In genomic region chr13:25018316-25018715, GRCm38 (mm10) we compare ENCODE assay signal across 10 mouse cellular contexts. TPM values are rescaled to one million over a fixed set of nuclear protein-coding genes. Genes with fewer than 3 reads are reported as not detected.
A peak's percentile ranks its signal among the peaks of the same experiment; 100 is the strongest.
DNase-seq lines count a peak whose midpoint lies in the region; ATAC-seq and TF ChIP-seq lines count a peak whose summit lies in the region.
"Had no signal": no experiment of that assay in that cellular context is flagged by ENCODE, and none has a peak within 500 bp of the region (broad histone marks: within the 10 kb centered on the region; RNA-seq: fewer than 3 reads in every experiment).

No protein-coding gene starts in this region.

- H3ac ChIP-seq in myocyte (ENCODE audit: control insufficient read depth, insufficient read length): no peak overlapping the region

- no peak overlapping the region for H3K4me3 ChIP-seq in heart, embryonic 10.5 days
- H3K4me3 ChIP-seq in lung, embryonic 16.5 days (ENCODE audit: low read length): no peak overlapping the region
- no peak overlapping the region for H3K4me3 ChIP-seq in hindbrain, embryonic 16.5 days (ENCODE audit: low read length)
- peak overlapping the region; percentile 50 for H3K4me3 ChIP-seq in myocyte
- H3K4me3 ChIP-seq in left cerebral cortex, adult 2 months: no peak overlapping the region

- 0 out of 2 replicates have a peak overlapping the region, but pooled peaks have one; percentile 14 for H3K9ac ChIP-seq in lung, embryonic 16.5 days (ENCODE audit: low read length)
- no peak overlapping the region for H3K9ac ChIP-seq in hindbrain, embryonic 16.5 days (ENCODE audit: low read depth, low read length)

- peaks cover 8% of the 10 kb centered on the region; the same call in 1 of the 2 replicates for H3K36me3 ChIP-seq in heart, embryonic 10.5 days
- H3K36me3 ChIP-seq in lung, embryonic 16.5 days (ENCODE audit: control insufficient read depth, insufficient read depth, low read length): no peaks in the 10 kb centered on the region
- no peaks in the 10 kb centered on the region; the same call in 1 of the 2 replicates for H3K36me3 ChIP-seq in hindbrain, embryonic 16.5 days (ENCODE audit: control insufficient read depth, insufficient read depth, low read length)
- H3K36me3 ChIP-seq in myocyte (ENCODE audit: control insufficient read depth, insufficient read depth): no peaks in the 10 kb centered on the region

- no peak for TF ChIP-seq CTCF in left cerebral cortex, adult 2 months (IDR thresholded peaks at IDR 0.05)

- 91% methylated on average over 9 of the region's 9 CpGs for WGBS in heart, embryonic 10.5 days
- WGBS in lung, embryonic 16.5 days: 75% methylated on average over 9 of the region's 9 CpGs
- 91% methylated on average over 9 of the region's 9 CpGs for WGBS in hindbrain, embryonic 16.5 days

- intact Hi-C loops in left cerebral cortex, adult 2 months (cut with DNase I): no loop called here

- H3K27me3 ChIP-seq in heart, embryonic 10.5 days (ENCODE audit: insufficient read depth, poor library complexity, severe bottlenecking): no peaks in the 10 kb centered on the region
- no peaks in the 10 kb centered on the region for H3K27me3 ChIP-seq in lung, embryonic 16.5 days (ENCODE audit: control insufficient read depth, insufficient read depth, low read depth, low read length)
- no peaks in the 10 kb centered on the region for H3K27me3 ChIP-seq in hindbrain, embryonic 16.5 days (replicated peaks; ENCODE audit: control insufficient read depth, insufficient read depth, low read length)
- H3K27me3 ChIP-seq in myocyte (ENCODE audit: control insufficient read depth, insufficient read depth, insufficient read length): no peaks in the 10 kb centered on the region

- peak; percentile 69 for DNase-seq in heart, embryonic 10.5 days (ENCODE audit: low spot score)
- DNase-seq in heart, adult 9 months (ENCODE audit: low spot score in 2 of 2): no peak
- no peak for DNase-seq in lung, adult 18-20 months
- no peak for DNase-seq in left cerebral cortex, adult 2 months (ENCODE audit: extremely low spot score in 1 of 2, low spot score in 2 of 2)
- DNase-seq: thymus, adult 2 months had no signal

- ATAC-seq in lung, embryonic 16.5 days (ENCODE audit: low read depth): no peak
- ATAC-seq in hindbrain, embryonic 16.5 days: no peak
- ATAC-seq in megakaryocyte progenitor cell, adult 5-6 weeks (replicated peaks; ENCODE audit: poor library complexity): no peak

- H3K9me3 ChIP-seq in heart, embryonic 10.5 days: no peaks in the 10 kb centered on the region
- no peaks in the 10 kb centered on the region for H3K9me3 ChIP-seq in lung, embryonic 16.5 days (ENCODE audit: control insufficient read depth, low read length)
- no peaks in the 10 kb centered on the region for H3K9me3 ChIP-seq in hindbrain, embryonic 16.5 days (ENCODE audit: control insufficient read depth, low read length)

- peaks cover 11% of the 10 kb centered on the region for H3K4me1 ChIP-seq in heart, embryonic 10.5 days
- H3K4me1 ChIP-seq in lung, embryonic 16.5 days (replicated peaks; ENCODE audit: control insufficient read depth, insufficient read depth, low read length): peaks cover 18% of the 10 kb centered on the region
- peaks cover 13% of the 10 kb centered on the region for H3K4me1 ChIP-seq in hindbrain, embryonic 16.5 days (ENCODE audit: control insufficient read depth, insufficient read depth, low read depth, low read length)

- TF ChIP-seq POLR2A in myocyte (IDR thresholded peaks at IDR 0.05; ENCODE audit: insufficient read length, low read depth): no peak

- no peak overlapping the region for H3K27ac ChIP-seq in heart, embryonic 10.5 days
- H3K27ac ChIP-seq in lung, embryonic 16.5 days (ENCODE audit: low read length): no peak overlapping the region
- H3K27ac ChIP-seq in hindbrain, embryonic 16.5 days (ENCODE audit: low read depth, low read length): no peak overlapping the region
- H3K27ac ChIP-seq in left cerebral cortex, adult 2 months: no peak overlapping the region
- H3K27ac ChIP-seq: heart, adult 2 months had no signal

- H3K79me2 ChIP-seq in myocyte (ENCODE audit: control insufficient read depth, insufficient read depth): peaks cover 16% of the 10 kb centered on the region

- H3K4me2 ChIP-seq in lung, embryonic 16.5 days (ENCODE audit: low read depth, low read length): peak overlapping the region; percentile 89; the same call in 1 of the 2 replicates
- H3K4me2 ChIP-seq in hindbrain, embryonic 16.5 days (ENCODE audit: low read length): peak overlapping the region; percentile 55; the same call in 1 of the 2 replicates
- H3K4me2 ChIP-seq in myocyte (ENCODE audit: low read depth): peak overlapping the region; percentile 91

TF ChIP-seq in myocyte, 11 proteins besides CTCF, POLR2A, EP300 and RAD21:
- TF ChIP-seq CEBPB (IDR thresholded peaks at IDR 0.05; ENCODE audit: insufficient read depth, poor library complexity, severe bottlenecking) (no peak), POLR2AphosphoS2 (IDR thresholded peaks at IDR 0.05; ENCODE audit: insufficient read length, low read depth) (no peak), MYOD1 (IDR thresholded peaks at IDR 0.05; ENCODE audit: control insufficient read depth in 1 of 3, insufficient read length in 2 of 3, low read depth in 2 of 3) (no peak), MAX (IDR thresholded peaks at IDR 0.05; ENCODE audit: low read depth) (no peak), TCF12 (IDR thresholded peaks at IDR 0.05; ENCODE audit: insufficient read depth, poor library complexity, severe bottlenecking) (no peak), TCF3 (IDR thresholded peaks at IDR 0.05; ENCODE audit: insufficient read length, low read depth) (no peak), E2F4 (IDR thresholded peaks at IDR 0.05; ENCODE audit: insufficient read depth) (no peak), MYOG (IDR thresholded peaks at IDR 0.05; ENCODE audit: control insufficient read depth in 1 of 3, insufficient read depth in 1 of 3, insufficient read length in 2 of 3, low read depth in 2 of 3) (no peak), REST (IDR thresholded peaks at IDR 0.05; ENCODE audit: insufficient read depth, insufficient read length) (no peak), USF1 (IDR thresholded peaks at IDR 0.05; ENCODE audit: low read depth) (no peak), SRF (IDR thresholded peaks at IDR 0.05; ENCODE audit: control insufficient read depth, insufficient read length, low read depth) (no peak)

RNA-seq across cellular contexts. Expression of gene Mrs2, which starts 1.9 kb away (rescaled TPM):
- polyA plus RNA-seq in heart, embryonic 10.5 days (2016; fragmentation: Nextera tagmentation; extraction: Ambion mirVana): 18.5 and 19.8 TPM in 2 replicates
- polyA plus RNA-seq in lung, embryonic 16.5 days (2015; fragmentation: Nextera tagmentation; extraction: Ambion mirVana): 14.3 and 17.9 TPM in 2 replicates
- polyA plus RNA-seq in hindbrain, embryonic 16.5 days (2015; fragmentation: Nextera tagmentation; extraction: Ambion mirVana): 12.8 and 14.7 TPM in 2 replicates
- 12.7 TPM for polyA plus RNA-seq in myocyte (2012; fragmentation: generic; extraction: Trizol)
- 20.8 and 31.7 TPM in 2 replicates for total RNA-seq in megakaryocyte progenitor cell, adult 5-6 weeks (2015)
- 11.7 and 12.2 TPM in 2 replicates for total RNA-seq in megakaryocyte progenitor cell, adult 5-6 weeks (2017)
- total RNA-seq in left cerebral cortex, adult 2 months (2021): 10 to 100 TPM; 54.3 to 65.6 TPM

RNA-seq across cellular contexts. Expression of gene Dcdc2a, which starts 37.5 kb away (rescaled TPM):
- 0.75 and 0.83 TPM in 2 replicates for polyA plus RNA-seq in heart, embryonic 10.5 days (2016; fragmentation: Nextera tagmentation; extraction: Ambion mirVana)
- 3.6 and 3.7 TPM in 2 replicates for polyA plus RNA-seq in lung, embryonic 16.5 days (2015; fragmentation: Nextera tagmentation; extraction: Ambion mirVana)
- 4.4 and 6.0 TPM in 2 replicates for polyA plus RNA-seq in hindbrain, embryonic 16.5 days (2015; fragmentation: Nextera tagmentation; extraction: Ambion mirVana)
- 0.05 TPM for polyA plus RNA-seq in myocyte (2012; fragmentation: generic; extraction: Trizol)
- total RNA-seq in megakaryocyte progenitor cell, adult 5-6 weeks (2015): not detected in 2 replicates
- total RNA-seq in megakaryocyte progenitor cell, adult 5-6 weeks (2017): not detected in 2 replicates
- total RNA-seq in left cerebral cortex, adult 2 months (2021): 1 to 10 TPM; 5.0 to 5.1 TPM
- total RNA-seq: heart, adult 2 months had no signal
